Mouse (Mus musculus): ENCODE data around the gene Pex11b. TPM values are rescaled to one million over a fixed set of nuclear protein-coding genes. Genes with fewer than 3 reads are reported as not detected.

The Pex11b gene
- polyA plus RNA-seq, 1 experiment: 62.3 TPM

DNA sequence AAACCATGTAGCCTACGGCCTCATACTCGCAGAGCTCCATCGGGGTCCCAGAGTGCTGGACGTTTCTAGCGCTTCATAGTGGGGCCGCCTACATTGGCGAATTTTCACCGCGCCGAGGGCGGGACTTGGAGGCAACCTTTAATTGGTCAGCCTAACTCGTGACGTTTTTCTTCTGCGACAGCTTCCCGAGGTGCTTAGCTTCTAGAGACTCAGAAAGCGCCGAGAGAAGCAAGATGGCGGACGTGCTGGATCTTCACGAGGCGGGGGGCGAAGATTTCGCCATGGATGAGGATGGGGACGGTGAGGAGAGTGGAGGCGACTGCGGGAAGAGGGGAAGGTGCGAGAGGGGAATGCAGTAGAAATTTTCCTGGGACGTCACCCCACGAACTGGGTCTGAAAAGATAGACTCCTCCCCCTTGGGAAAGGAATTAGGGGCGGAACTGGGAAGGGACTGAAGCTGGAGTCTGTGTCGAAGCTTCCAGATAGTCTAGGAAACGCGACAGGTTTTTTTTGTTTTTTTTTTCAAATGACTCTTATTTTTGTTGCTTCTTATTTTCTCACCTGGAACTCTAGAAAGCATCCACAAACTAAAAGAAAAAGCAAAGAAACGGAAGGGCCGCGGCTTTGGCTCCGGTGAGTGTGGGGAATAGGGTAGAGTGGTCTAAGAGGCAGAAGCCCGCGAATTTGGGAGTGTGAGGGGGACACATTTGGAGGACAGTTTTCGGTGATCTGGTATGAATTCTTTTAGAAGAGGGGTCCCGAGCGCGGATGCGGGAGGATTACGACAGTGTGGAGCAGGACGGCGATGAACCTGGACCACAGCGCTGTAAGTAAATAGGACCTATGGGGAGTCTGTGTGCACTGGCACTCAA, 5.2 kb upstream of the Pex11b start, which contains the start of gene Rbm8a:
Gene Rbm8a, plus strand, starts transcription at position 205 of the 872 bp plus-strand sequence.
- H3K4me1 ChIP-seq (ENCODE audit: control insufficient read depth, insufficient read depth, low read length): no peaks in the 10 kb centered on the region; the same call in 1 of the 2 replicates
- DNase-seq: peak; percentile 97
- peak within 1 kb of the TSS; percentile 45 for H3K27ac ChIP-seq (ENCODE audit: insufficient read depth, low read length)
- WGBS: under 1% methylated on average over 48 of the region's 48 CpGs
- TF ChIP-seq POLR2A (IDR thresholded peaks at IDR 0.05; ENCODE audit: borderline replicate concordance, insufficient read depth, low read length) (peak; percentile 97), CTCF (IDR thresholded peaks at IDR 0.05; ENCODE audit: borderline replicate concordance, insufficient read depth, low read depth, low read length) (no peak)
- no peaks in the 10 kb centered on the region for H3K27me3 ChIP-seq (ENCODE audit: control insufficient read depth, insufficient read depth, low read length)
- peak within 1 kb of the TSS; percentile 69 for H3K4me3 ChIP-seq (replicated peaks; ENCODE audit: insufficient read depth, low read depth, low read length)

DNA sequence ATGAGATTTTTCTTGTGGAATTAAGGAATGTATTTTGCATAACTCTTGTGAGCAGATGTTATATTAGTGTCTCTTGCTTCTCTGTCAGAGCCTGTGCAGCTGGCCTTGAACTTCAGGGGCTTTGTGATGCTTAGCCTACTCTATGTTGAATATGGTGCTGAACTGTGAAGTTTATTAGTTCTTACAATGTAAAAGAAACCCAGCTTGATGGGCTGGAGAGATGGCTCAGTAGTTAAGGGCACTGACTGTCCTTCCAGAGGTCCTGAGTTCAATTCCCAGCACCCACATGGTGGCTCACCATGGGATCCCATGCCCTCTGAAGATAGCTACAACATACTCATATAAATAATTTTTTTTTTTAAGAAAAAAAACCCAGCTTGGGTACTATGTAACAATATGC, 3.1 kb upstream of the Pex11b start:
- Histone ChIP-seq H3K4me1 (ENCODE audit: control insufficient read depth, insufficient read depth, low read length) (peaks cover 7% of the 10 kb centered on the region), H3K27ac (ENCODE audit: insufficient read depth, low read length) (no peak overlapping the region), H3K27me3 (ENCODE audit: control insufficient read depth, insufficient read depth, low read length) (no peaks in the 10 kb centered on the region), H3K4me3 (replicated peaks; ENCODE audit: insufficient read depth, low read depth, low read length) (no peak overlapping the region)
- no peak for DNase-seq
- TF ChIP-seq CTCF (IDR thresholded peaks at IDR 0.05; ENCODE audit: borderline replicate concordance, insufficient read depth, low read depth, low read length) (no peak), POLR2A (IDR thresholded peaks at IDR 0.05; ENCODE audit: borderline replicate concordance, insufficient read depth, low read length) (no peak)

DNA sequence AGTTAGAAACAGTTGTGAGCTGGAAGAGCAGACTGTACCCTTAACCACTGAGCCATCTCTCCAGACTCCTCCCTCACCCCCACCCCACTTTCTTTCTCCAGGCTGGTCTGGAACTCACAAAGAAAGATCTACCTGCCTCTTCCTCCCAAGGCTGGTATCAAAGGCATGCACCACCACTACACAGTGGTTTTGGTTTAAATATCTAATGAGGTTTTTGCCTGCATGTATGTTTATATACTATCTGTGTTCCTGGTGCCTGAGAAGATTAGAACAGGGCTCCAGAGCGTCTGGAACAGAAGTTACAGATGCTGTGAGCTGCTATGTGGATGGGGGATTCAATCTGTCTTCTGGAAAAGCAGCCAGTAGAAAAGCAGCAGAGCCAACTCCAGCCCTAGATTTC, 1.2 kb upstream of the Pex11b start:
- TF ChIP-seq POLR2A (IDR thresholded peaks at IDR 0.05; ENCODE audit: borderline replicate concordance, insufficient read depth, low read length) (no peak), CTCF (IDR thresholded peaks at IDR 0.05; ENCODE audit: borderline replicate concordance, insufficient read depth, low read depth, low read length) (no peak)
- DNase-seq: no peak
- H3K4me1 ChIP-seq (ENCODE audit: control insufficient read depth, insufficient read depth, low read length): peaks cover 7% of the 10 kb centered on the region
- H3K27ac ChIP-seq (ENCODE audit: insufficient read depth, low read length): no peak overlapping the region
- H3K27me3 ChIP-seq (ENCODE audit: control insufficient read depth, insufficient read depth, low read length): no peaks in the 10 kb centered on the region
- no peak overlapping the region for H3K4me3 ChIP-seq (replicated peaks; ENCODE audit: insufficient read depth, low read depth, low read length)
- 79% methylated on average over 1 of the region's 1 CpGs for WGBS

DNA sequence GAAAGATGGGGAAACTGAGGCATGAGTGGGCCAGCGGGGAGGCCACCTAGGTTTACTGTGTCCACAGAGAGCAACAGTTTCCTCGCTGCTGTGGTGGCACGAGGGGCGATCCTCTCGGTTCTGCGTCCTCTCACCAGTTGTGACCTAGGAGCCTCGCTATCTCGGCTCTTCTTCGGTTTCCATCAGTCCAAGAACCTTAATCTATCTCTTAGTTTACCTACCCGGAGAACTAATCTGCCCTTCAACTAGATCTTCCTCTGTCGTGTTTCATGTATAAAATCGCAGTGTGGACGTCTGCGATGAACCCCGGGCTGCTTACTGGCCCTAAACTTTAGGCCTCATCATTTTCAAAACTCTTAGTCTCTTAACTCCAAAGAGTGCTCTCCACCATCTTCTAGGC, 730 bp downstream of the Pex11b start:
- WGBS: 5% methylated on average over 15 of the region's 15 CpGs
- Histone ChIP-seq H3K27ac (ENCODE audit: insufficient read depth, low read length) (peak overlapping the region; percentile 30), H3K4me3 (replicated peaks; ENCODE audit: insufficient read depth, low read depth, low read length) (peak overlapping the region; percentile 87), H3K4me1 (ENCODE audit: control insufficient read depth, insufficient read depth, low read length) (peaks cover 7% of the 10 kb centered on the region), H3K27me3 (ENCODE audit: control insufficient read depth, insufficient read depth, low read length) (no peaks in the 10 kb centered on the region)
- DNase-seq: no peak
- no peak for TF ChIP-seq POLR2A (IDR thresholded peaks at IDR 0.05; ENCODE audit: borderline replicate concordance, insufficient read depth, low read length)
- no peak for TF ChIP-seq CTCF (IDR thresholded peaks at IDR 0.05; ENCODE audit: borderline replicate concordance, insufficient read depth, low read depth, low read length)

DNA sequence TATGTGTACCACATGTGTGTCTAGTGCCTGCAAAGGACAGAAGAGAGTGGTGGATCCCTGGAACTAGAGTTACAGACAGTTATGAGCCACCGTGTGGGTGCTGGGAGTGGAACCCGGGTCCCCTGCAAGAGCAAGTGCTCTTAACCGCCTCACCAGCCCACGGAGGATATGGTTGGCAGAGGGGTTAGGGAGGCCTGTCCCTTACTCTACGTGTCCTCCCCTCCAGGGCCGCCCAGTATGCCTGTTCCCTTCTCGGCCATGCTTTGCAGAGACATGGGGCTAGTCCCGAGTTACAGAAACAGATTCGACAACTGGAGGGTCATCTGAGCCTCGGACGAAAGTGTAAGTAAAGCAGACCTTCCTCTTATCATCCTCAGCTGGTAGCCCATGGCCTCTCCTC, 1.3 kb downstream of the Pex11b start:
- Histone ChIP-seq H3K4me3 (replicated peaks; ENCODE audit: insufficient read depth, low read depth, low read length) (peak overlapping the region; percentile 29), H3K27ac (ENCODE audit: insufficient read depth, low read length) (no peak overlapping the region), H3K4me1 (ENCODE audit: control insufficient read depth, insufficient read depth, low read length) (peaks cover 7% of the 10 kb centered on the region), H3K27me3 (ENCODE audit: control insufficient read depth, insufficient read depth, low read length) (no peaks in the 10 kb centered on the region)
- TF ChIP-seq POLR2A (IDR thresholded peaks at IDR 0.05; ENCODE audit: borderline replicate concordance, insufficient read depth, low read length): no peak
- no peak for TF ChIP-seq CTCF (IDR thresholded peaks at IDR 0.05; ENCODE audit: borderline replicate concordance, insufficient read depth, low read depth, low read length)
- no peak for DNase-seq
- WGBS: 55% methylated on average over 11 of the region's 11 CpGs

DNA sequence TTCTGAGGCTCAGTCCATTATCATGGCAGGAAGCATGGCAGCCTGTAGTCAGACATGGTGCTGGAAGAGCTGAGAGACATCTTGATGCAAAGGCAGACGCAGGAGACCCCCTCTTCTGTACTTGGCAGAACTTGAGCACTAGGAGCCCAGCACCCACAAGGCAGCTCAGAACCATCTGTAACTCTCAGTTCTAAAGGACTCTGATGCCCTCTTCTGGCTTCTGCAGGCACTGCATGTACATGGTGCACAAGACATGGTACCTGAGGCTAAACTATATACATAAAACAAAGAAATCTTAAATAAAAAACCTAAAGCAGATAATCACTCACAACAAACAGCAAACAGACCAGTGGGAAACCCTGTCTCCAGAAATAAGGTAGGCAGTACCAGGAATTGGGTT, 4.0 kb downstream of the Pex11b start:
- TF ChIP-seq CTCF (IDR thresholded peaks at IDR 0.05; ENCODE audit: borderline replicate concordance, insufficient read depth, low read depth, low read length) (peak; percentile 72), POLR2A (IDR thresholded peaks at IDR 0.05; ENCODE audit: borderline replicate concordance, insufficient read depth, low read length) (no peak)

DNA sequence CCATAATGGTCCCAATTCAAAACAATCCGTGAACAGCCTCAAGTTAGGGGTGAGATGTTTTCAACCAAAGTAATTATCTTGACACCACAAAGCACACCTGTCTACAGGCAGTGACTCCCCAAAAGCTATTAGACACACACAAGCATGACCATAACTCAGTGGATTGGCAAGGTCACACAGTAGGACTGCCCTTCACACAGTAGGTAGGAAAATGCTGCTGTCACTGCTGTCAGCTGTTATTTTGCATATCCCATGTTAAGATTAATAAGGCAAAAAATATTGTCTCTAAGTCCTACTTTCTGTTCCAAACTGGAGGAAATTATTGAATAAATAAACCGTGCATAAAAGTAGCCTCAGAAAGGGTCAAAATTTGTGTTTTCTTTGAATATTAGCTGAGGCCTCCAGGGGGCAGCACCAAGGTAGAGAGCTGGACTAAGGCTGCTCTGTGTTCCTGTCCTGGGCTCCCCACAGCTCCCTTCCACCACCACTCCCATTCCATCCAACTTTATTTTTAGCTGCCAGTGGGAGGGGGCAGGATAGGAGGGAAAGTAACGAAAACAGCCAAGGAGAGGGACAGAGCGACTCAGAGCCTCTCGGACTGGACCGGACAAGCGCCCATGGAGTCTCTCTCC, 10.0 kb downstream of the Pex11b start, which contains the start of gene Itga10:
Gene Itga10, plus strand, starts transcription at position 567 of the 632 bp plus-strand sequence.
- Histone ChIP-seq H3K4me3 (replicated peaks; ENCODE audit: insufficient read depth, low read depth, low read length) (no peak within 1 kb of the TSS), H3K4me1 (ENCODE audit: control insufficient read depth, insufficient read depth, low read length) (no peaks in the 10 kb centered on the region), H3K27me3 (ENCODE audit: control insufficient read depth, insufficient read depth, low read length) (no peaks in the 10 kb centered on the region), H3K27ac (ENCODE audit: insufficient read depth, low read length) (no peak within 1 kb of the TSS)
- TF ChIP-seq POLR2A (IDR thresholded peaks at IDR 0.05; ENCODE audit: borderline replicate concordance, insufficient read depth, low read length) (no peak), CTCF (IDR thresholded peaks at IDR 0.05; ENCODE audit: borderline replicate concordance, insufficient read depth, low read depth, low read length) (peak; percentile 52; the same call in 1 of the 2 replicates)
- peak in 1 of 2 experiments; percentile 33 for DNase-seq
- 48% methylated on average over 7 of the region's 7 CpGs for WGBS

More for the DNA sequence above, 4.0 kb downstream of the Pex11b start:
- 56% methylated on average over 1 of the region's 1 CpGs for WGBS
- H3K27me3 ChIP-seq (ENCODE audit: control insufficient read depth, insufficient read depth, low read length): no peaks in the 10 kb centered on the region
- DNase-seq: peak; percentile 53 to 73
- H3K27ac ChIP-seq (ENCODE audit: insufficient read depth, low read length): no peak overlapping the region
- H3K4me1 ChIP-seq (ENCODE audit: control insufficient read depth, insufficient read depth, low read length): peaks cover 7% of the 10 kb centered on the region
- H3K4me3 ChIP-seq (replicated peaks; ENCODE audit: insufficient read depth, low read depth, low read length): no peak overlapping the region

Measured in cerebellum, adult 2 months (tissue).